Comparison of ENCODE assay signal across 8 mouse cellular contexts in the genomic region with DNA sequence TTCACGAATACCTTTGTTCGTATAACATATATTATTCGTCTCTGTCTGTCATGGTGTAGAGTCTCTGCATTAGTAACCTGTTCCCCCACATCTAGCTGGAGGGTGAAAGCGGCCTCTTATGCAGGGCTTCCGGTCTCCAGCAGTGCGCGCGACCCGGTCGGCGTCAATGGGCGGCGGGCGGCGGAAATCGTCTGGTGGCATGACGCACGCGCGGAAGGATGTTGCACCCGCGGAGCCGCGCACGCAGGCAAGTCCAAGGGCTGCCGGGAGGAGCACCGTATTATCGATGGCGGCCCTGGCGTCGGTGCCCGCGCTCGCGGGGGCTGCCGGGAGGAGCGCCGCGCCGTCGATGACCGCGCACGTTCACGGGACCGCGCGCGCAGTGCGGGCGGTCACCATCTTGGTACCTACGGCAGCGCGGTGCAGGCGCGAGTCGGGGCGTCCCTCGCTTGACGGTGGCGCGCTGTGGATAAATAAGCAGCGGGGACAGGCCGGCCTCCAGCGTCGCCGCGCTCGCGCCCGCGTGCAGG. TPM values are rescaled to one million over a fixed set of nuclear protein-coding genes. Genes with fewer than 3 reads are reported as not detected.
A peak's percentile ranks its signal among the peaks of the same experiment; 100 is the strongest.
DNase-seq lines count a peak whose midpoint lies in the region; ATAC-seq lines count a peak whose summit lies in the region.

A gene (plus strand): TSS at position 395 of the 530 bp plus-strand sequence.

- WGBS in intestine, embryonic 14.5 days: under 1% methylated on average over 72 of the region's 72 CpGs

- H3K4me3 ChIP-seq in intestine, embryonic 14.5 days (ENCODE audit: low read depth, low read length): peak within 1 kb of the TSS; percentile 70

- peak within 1 kb of the TSS; percentile 81 for H3K4me2 ChIP-seq in intestine, embryonic 14.5 days (ENCODE audit: low read length)

- no peaks in the 10 kb centered on the region for H3K9me3 ChIP-seq in intestine, embryonic 14.5 days (ENCODE audit: control insufficient read depth, low read length)

- peak; percentile 97 for ATAC-seq in intestine, embryonic 14.5 days (replicated peaks; ENCODE audit: low FRiP score, low TSS enrichment, low read depth)

- peaks cover 10% of the 10 kb centered on the region for H3K4me1 ChIP-seq in intestine, embryonic 14.5 days (replicated peaks; ENCODE audit: control insufficient read depth, insufficient read depth, low read length)

- peak within 1 kb of the TSS; percentile 86 for H3K27ac ChIP-seq in intestine, embryonic 14.5 days (ENCODE audit: low read depth)

- DNase-seq in adrenal gland, adult 18-20 months (ENCODE audit: low spot score in 2 of 2): peak; percentile 94 to 96
- DNase-seq in embryo, embryonic 11 days: peak; percentile 99
- DNase-seq in gastrocnemius, postnatal 25 days: peak; percentile 99
- DNase-seq in intestine, embryonic 14.5 days (ENCODE audit: low spot score): peak; percentile 92
- DNase-seq in left cerebral cortex, postnatal 14 days (ENCODE audit: low spot score in 2 of 2): peak; percentile 99
- DNase-seq in mesoderm, embryonic 11.5 days (ENCODE audit: low read depth, low spot score): peak; percentile 98
- peak; percentile 98 for DNase-seq in right cerebral cortex, postnatal 36 days (ENCODE audit: low spot score in 2 of 2)
- DNase-seq in yolk sac, embryonic 10.5 days (ENCODE audit: low spot score): peak; percentile 96

- H3K27me3 ChIP-seq in intestine, embryonic 14.5 days (replicated peaks; ENCODE audit: control insufficient read depth, insufficient read depth, low read length): no peaks in the 10 kb centered on the region

- intact Hi-C loops in left cerebral cortex, postnatal 14 days (cut with DNase I): loop anchor here (10.0 kb wide), 1 partner anchor 134 kb away; a partner anchor contains a TSS

- peak within 1 kb of the TSS; percentile 57 for H3K9ac ChIP-seq in intestine, embryonic 14.5 days (ENCODE audit: low read length)

- peaks cover 12% of the 10 kb centered on the region; the same call in 1 of the 2 replicates for H3K36me3 ChIP-seq in intestine, embryonic 14.5 days (ENCODE audit: control insufficient read depth, insufficient read depth, low read length)

RNA-seq across cellular contexts. Expression of the gene that starts here (rescaled TPM):
- total RNA-seq in adrenal gland, adult 18-20 months (2021): 10 to 100 TPM; 42.6 to 58.2 TPM
- 10 to 100 TPM; 30.6 to 31.6 TPM for total RNA-seq in gastrocnemius, postnatal 25 days (2021)
- 23.7 and 34.7 TPM in 2 replicates for polyA plus RNA-seq in intestine, embryonic 14.5 days (2014; fragmentation: Nextera tagmentation; extraction: Ambion mirVana)
- 10 to 100 TPM; 77.2 to 82.0 TPM for total RNA-seq in left cerebral cortex, postnatal 14 days (2021)

Comparison
In these comparisons a context has a peak if more than half of its experiments do, and no peak if none do; other contexts are left out.
1. Peak in every context shown above with its lines: DNase-seq, ATAC-seq, H3K4me3 ChIP-seq and H3K27ac ChIP-seq.